19 mouse cellular contexts compared by ENCODE assay signal in genomic region chr17:5498996-5499395, GRCm38 (mm10). TPM values are rescaled to one million over a fixed set of nuclear protein-coding genes. Genes with fewer than 3 reads are reported as not detected.
DNase-seq lines count a peak whose midpoint lies in the region; ATAC-seq and TF ChIP-seq lines count a peak whose summit lies in the region.
"Had no signal": no experiment of that assay in that cellular context is flagged by ENCODE, and none has a peak within 500 bp of the region (broad histone marks: within the 10 kb centered on the region; RNA-seq: fewer than 3 reads in every experiment).

No protein-coding gene starts in this region.

- no peaks in the 10 kb centered on the region for H3K36me3 ChIP-seq in heart, embryonic 11.5 days (ENCODE audit: control insufficient read depth, insufficient read depth, low read length)
- H3K36me3 ChIP-seq in erythroblast, embryonic 14.5 days (ENCODE audit: control insufficient read depth): peaks cover 82% of the 10 kb centered on the region
- H3K36me3 ChIP-seq in liver, embryonic 14.5 days (replicated peaks; ENCODE audit: control insufficient read depth, insufficient read depth, low read depth): peaks cover 15% of the 10 kb centered on the region
- no peaks in the 10 kb centered on the region for H3K36me3 ChIP-seq in forebrain, embryonic 16.5 days (ENCODE audit: control insufficient read depth, insufficient read depth)
- no peaks in the 10 kb centered on the region for H3K36me3 ChIP-seq in midbrain, embryonic 11.5 days (ENCODE audit: control insufficient read depth, insufficient read depth, low read length)
- H3K36me3 ChIP-seq in midbrain, embryonic 10.5 days: no peaks in the 10 kb centered on the region
- H3K36me3 ChIP-seq: embryonic facial prominence, embryonic 12.5 days; forebrain, embryonic 15.5 days; hindbrain, embryonic 13.5 days had no signal

- peak; percentile 89 for TF ChIP-seq EP300 in liver, embryonic 14.5 days (IDR thresholded peaks at IDR 0.05; ENCODE audit: low read depth)

- no peak overlapping the region for H3K27ac ChIP-seq in heart, embryonic 11.5 days (ENCODE audit: low read depth, low read length)
- peak overlapping the region; percentile 62 for H3K27ac ChIP-seq in liver, embryonic 14.5 days
- H3K27ac ChIP-seq in forebrain, embryonic 16.5 days (ENCODE audit: low read length): no peak overlapping the region
- no peak overlapping the region for H3K27ac ChIP-seq in midbrain, embryonic 11.5 days (ENCODE audit: low read depth, low read length)
- no peak overlapping the region for H3K27ac ChIP-seq in midbrain, embryonic 10.5 days (replicated peaks)
- H3K27ac ChIP-seq: embryonic facial prominence, embryonic 12.5 days; forebrain, embryonic 15.5 days; hindbrain, embryonic 13.5 days; hindbrain, postnatal 0 days had no signal

- no peak for TF ChIP-seq CTCF in liver, embryonic 14.5 days (IDR thresholded peaks at IDR 0.05; ENCODE audit: low read depth)

- peak; percentile 44 for DNase-seq in heart, adult 11 months
- DNase-seq in liver, embryonic 14.5 days (ENCODE audit: low read depth in 3 of 3, low spot score in 3 of 3): peak in 1 of 3 experiments; percentile 54
- no peak for DNase-seq in midbrain, embryonic 11.5 days (ENCODE audit: low spot score, missing footprints)
- DNase-seq in midbrain, embryonic 10.5 days (ENCODE audit: low spot score): no peak
- DNase-seq: adrenal gland, postnatal 10 days; cerebellum, adult 11 months; cerebellum, adult 8-10 months; cerebellum, postnatal 14 days; embryo, embryonic 11 days; gastrocnemius, postnatal 25 days; heart, postnatal 14 days had no signal

- ATAC-seq in heart, embryonic 11.5 days (replicated peaks; ENCODE audit: insufficient number of reproducible peaks, low FRiP score, low TSS enrichment): no peak
- ATAC-seq in liver, embryonic 14.5 days (ENCODE audit: insufficient read depth): peak; percentile 84
- ATAC-seq in megakaryocyte progenitor cell, adult 5-6 weeks (replicated peaks; ENCODE audit: poor library complexity): peak; percentile 37
- ATAC-seq in forebrain, embryonic 16.5 days: no peak
- ATAC-seq in midbrain, embryonic 11.5 days (ENCODE audit: low FRiP score): no peak
- ATAC-seq: forebrain, embryonic 15.5 days; hindbrain, postnatal 0 days had no signal

- H3K4me3 ChIP-seq in heart, embryonic 11.5 days (ENCODE audit: low read depth, low read length): no peak overlapping the region
- H3K4me3 ChIP-seq in erythroblast, embryonic 14.5 days (replicated peaks): peak overlapping the region; percentile 40
- no peak overlapping the region; a peak in 1 of 4 replicates for H3K4me3 ChIP-seq in liver, embryonic 14.5 days (ENCODE audit: insufficient read depth in 1 of 2, low read depth in 2 of 2, low read length in 2 of 2)
- H3K4me3 ChIP-seq in forebrain, embryonic 16.5 days (replicated peaks; ENCODE audit: low read length): no peak overlapping the region
- no peak overlapping the region for H3K4me3 ChIP-seq in midbrain, embryonic 11.5 days (ENCODE audit: low read depth, low read length)
- H3K4me3 ChIP-seq in midbrain, embryonic 10.5 days: no peak overlapping the region
- H3K4me3 ChIP-seq: embryonic facial prominence, embryonic 12.5 days; forebrain, embryonic 15.5 days; hindbrain, embryonic 13.5 days had no signal

- peaks cover 1% of the 10 kb centered on the region for H3K4me1 ChIP-seq in heart, embryonic 11.5 days (ENCODE audit: control insufficient read depth, insufficient read depth, low read length)
- peaks cover 79% of the 10 kb centered on the region for H3K4me1 ChIP-seq in erythroblast, embryonic 14.5 days (ENCODE audit: control insufficient read depth)
- H3K4me1 ChIP-seq in liver, embryonic 14.5 days (replicated peaks; ENCODE audit: control insufficient read depth in 2 of 2, insufficient read depth in 2 of 2, low read length in 1 of 2): peaks cover 34 to 52% of the 10 kb centered on the region in 2 experiments
- H3K4me1 ChIP-seq in forebrain, embryonic 16.5 days (replicated peaks; ENCODE audit: control insufficient read depth, insufficient read depth, low read length): peaks cover 11% of the 10 kb centered on the region; the same call in 1 of the 2 replicates
- no peaks in the 10 kb centered on the region for H3K4me1 ChIP-seq in midbrain, embryonic 11.5 days (ENCODE audit: control insufficient read depth, insufficient read depth, low read length)
- H3K4me1 ChIP-seq in midbrain, embryonic 10.5 days: peaks cover 3% of the 10 kb centered on the region

- no peak overlapping the region for H3K4me2 ChIP-seq in heart, embryonic 11.5 days
- peak overlapping the region; percentile 52 for H3K4me2 ChIP-seq in liver, embryonic 14.5 days (ENCODE audit: low read depth)
- no peak overlapping the region for H3K4me2 ChIP-seq in forebrain, embryonic 16.5 days (ENCODE audit: low read length)
- no peak overlapping the region for H3K4me2 ChIP-seq in midbrain, embryonic 11.5 days
- H3K4me2 ChIP-seq: embryonic facial prominence, embryonic 12.5 days; forebrain, embryonic 15.5 days; hindbrain, embryonic 13.5 days had no signal

- no peaks in the 10 kb centered on the region for H3K9me3 ChIP-seq in heart, embryonic 11.5 days (replicated peaks; ENCODE audit: control insufficient read depth, low read length)
- no peaks in the 10 kb centered on the region for H3K9me3 ChIP-seq in erythroblast, embryonic 14.5 days (ENCODE audit: control insufficient read depth, low read length)
- H3K9me3 ChIP-seq in liver, embryonic 14.5 days (ENCODE audit: control insufficient read depth, low read length): no peaks in the 10 kb centered on the region
- H3K9me3 ChIP-seq in forebrain, embryonic 16.5 days (ENCODE audit: control insufficient read depth, low read length): no peaks in the 10 kb centered on the region
- no peaks in the 10 kb centered on the region for H3K9me3 ChIP-seq in midbrain, embryonic 11.5 days (ENCODE audit: control insufficient read depth, low read length)
- H3K9me3 ChIP-seq in midbrain, embryonic 10.5 days (replicated peaks): no peaks in the 10 kb centered on the region
- H3K9me3 ChIP-seq: embryonic facial prominence, embryonic 12.5 days; forebrain, embryonic 15.5 days; hindbrain, embryonic 13.5 days had no signal

- H3K9ac ChIP-seq in heart, embryonic 11.5 days (ENCODE audit: low read depth, low read length): no peak overlapping the region
- peak overlapping the region; percentile 31; the same call in 1 of the 2 replicates for H3K9ac ChIP-seq in liver, embryonic 14.5 days (replicated peaks)
- no peak overlapping the region for H3K9ac ChIP-seq in forebrain, embryonic 16.5 days (replicated peaks; ENCODE audit: low read depth, low read length)
- H3K9ac ChIP-seq in midbrain, embryonic 11.5 days (ENCODE audit: low read length): no peak overlapping the region
- H3K9ac ChIP-seq: embryonic facial prominence, embryonic 12.5 days; forebrain, embryonic 15.5 days; hindbrain, embryonic 13.5 days had no signal

- 86% methylated on average over 4 of the region's 4 CpGs for WGBS in heart, embryonic 11.5 days (ENCODE audit: insufficient replicate concordance)
- 52% methylated on average over 4 of the region's 4 CpGs for WGBS in liver, embryonic 14.5 days (ENCODE audit: insufficient replicate concordance)
- WGBS in forebrain, embryonic 16.5 days: 89% methylated on average over 4 of the region's 4 CpGs
- 81% methylated on average over 4 of the region's 4 CpGs for WGBS in midbrain, embryonic 11.5 days
- WGBS in midbrain, embryonic 10.5 days: 83% methylated on average over 4 of the region's 4 CpGs

- H3K27me3 ChIP-seq in heart, embryonic 11.5 days (ENCODE audit: control insufficient read depth, insufficient read depth, low read length): peaks cover 9% of the 10 kb centered on the region; the same call in 1 of the 2 replicates
- H3K27me3 ChIP-seq in erythroblast, embryonic 14.5 days (ENCODE audit: control insufficient read depth): no peaks in the 10 kb centered on the region
- H3K27me3 ChIP-seq in liver, embryonic 14.5 days (ENCODE audit: control insufficient read depth, insufficient read depth, low read length): no peaks in the 10 kb centered on the region
- H3K27me3 ChIP-seq in forebrain, embryonic 16.5 days (replicated peaks; ENCODE audit: control insufficient read depth, insufficient read depth, low read length): no peaks in the 10 kb centered on the region
- peaks cover 9% of the 10 kb centered on the region for H3K27me3 ChIP-seq in midbrain, embryonic 11.5 days (ENCODE audit: control insufficient read depth, insufficient read depth, low read length)
- peaks cover 23% of the 10 kb centered on the region for H3K27me3 ChIP-seq in midbrain, embryonic 10.5 days (ENCODE audit: low read depth, poor library complexity, severe bottlenecking)
- H3K27me3 ChIP-seq: forebrain, embryonic 15.5 days had no signal

RNA-seq across cellular contexts. Expression of gene Zdhhc14, which starts 6.6 kb away (rescaled TPM):
- polyA plus RNA-seq in heart, embryonic 11.5 days (2014; fragmentation: Nextera tagmentation; extraction: Ambion mirVana): 1.6 and 1.8 TPM in 2 replicates
- 6.5 and 6.7 TPM in 2 replicates for polyA plus RNA-seq in erythroblast, embryonic 14.5 days (2012)
- polyA plus RNA-seq in liver, embryonic 14.5 days (2012; rRNA removed): 2.2 and 2.6 TPM in 2 replicates
- 4.7 and 5.8 TPM in 2 replicates for polyA plus RNA-seq in liver, embryonic 14.5 days (2014; fragmentation: Nextera tagmentation; extraction: Ambion mirVana)
- total RNA-seq in megakaryocyte progenitor cell, adult 5-6 weeks (2015): 2.1 and 2.2 TPM in 2 replicates
- total RNA-seq in megakaryocyte progenitor cell, adult 5-6 weeks (2017): 1.00 and 1.7 TPM in 2 replicates
- polyA plus RNA-seq in forebrain, embryonic 16.5 days (2015; fragmentation: Nextera tagmentation; extraction: Ambion mirVana): 6.6 and 8.1 TPM in 2 replicates
- polyA plus RNA-seq in midbrain, embryonic 11.5 days (2014; fragmentation: Nextera tagmentation; extraction: Ambion mirVana): 2.0 TPM in 2 replicates
- polyA plus RNA-seq in midbrain, embryonic 10.5 days (2016; fragmentation: Nextera tagmentation; extraction: Ambion mirVana): 0.99 and 1.5 TPM in 2 replicates

RNA-seq across cellular contexts. Expression of gene Tmem242, which starts 58.9 kb away (rescaled TPM):
- 121 and 139 TPM in 2 replicates for polyA plus RNA-seq in heart, embryonic 11.5 days (2014; fragmentation: Nextera tagmentation; extraction: Ambion mirVana)
- 1.8 and 2.8 TPM in 2 replicates for polyA plus RNA-seq in erythroblast, embryonic 14.5 days (2012)
- polyA plus RNA-seq in liver, embryonic 14.5 days (2012; rRNA removed): 9.7 and 10.5 TPM in 2 replicates
- polyA plus RNA-seq in liver, embryonic 14.5 days (2014; fragmentation: Nextera tagmentation; extraction: Ambion mirVana): 42.1 and 42.5 TPM in 2 replicates
- total RNA-seq in megakaryocyte progenitor cell, adult 5-6 weeks (2015): 45.4 and 48.6 TPM in 2 replicates
- total RNA-seq in megakaryocyte progenitor cell, adult 5-6 weeks (2017): 40.3 and 41.4 TPM in 2 replicates
- 93.1 and 97.6 TPM in 2 replicates for polyA plus RNA-seq in forebrain, embryonic 16.5 days (2015; fragmentation: Nextera tagmentation; extraction: Ambion mirVana)
- polyA plus RNA-seq in midbrain, embryonic 11.5 days (2014; fragmentation: Nextera tagmentation; extraction: Ambion mirVana): 129 and 144 TPM in 2 replicates
- 133 and 136 TPM in 2 replicates for polyA plus RNA-seq in midbrain, embryonic 10.5 days (2016; fragmentation: Nextera tagmentation; extraction: Ambion mirVana)

Comparison
In these comparisons a context has a peak if more than half of its experiments do, and no peak if none do; other contexts are left out.
1. ATAC-seq: peak in liver, embryonic 14.5 days (single experiment) and megakaryocyte progenitor cell, adult 5-6 weeks (single experiment); none in heart, embryonic 11.5 days (single experiment), forebrain, embryonic 16.5 days (single experiment) and midbrain, embryonic 11.5 days (single experiment).